Comparison of ENCODE assay signal across 8 mouse cellular contexts in genomic region chr10:75796731-75797516, GRCm38 (mm10). TPM values are rescaled to one million over a fixed set of nuclear protein-coding genes. Genes with fewer than 3 reads are reported as not detected.
DNase-seq lines count a peak whose midpoint lies in the region; ATAC-seq and TF ChIP-seq lines count a peak whose summit lies in the region.

No protein-coding gene starts in this region.

- H3K4me3 ChIP-seq in cerebellum, adult 2 months (replicated peaks; ENCODE audit: insufficient read depth, low read depth, low read length) = peak overlapping the region; percentile 53
- peak overlapping the region; percentile 56 for H3K4me3 ChIP-seq in forebrain, embryonic 10.5 days
- H3K4me3 ChIP-seq in midbrain, embryonic 10.5 days = peak overlapping the region; percentile 58

- peaks cover 4% of the 10 kb centered on the region for H3K4me1 ChIP-seq in cerebellum, adult 2 months (ENCODE audit: control insufficient read depth, insufficient read depth, low read length)
- peaks cover 32% of the 10 kb centered on the region for H3K4me1 ChIP-seq in forebrain, embryonic 10.5 days
- peaks cover 31% of the 10 kb centered on the region for H3K4me1 ChIP-seq in midbrain, embryonic 10.5 days

- DNase-seq in cerebellum, adult 2 months = peak in 1 of 2 experiments; percentile 19
- no peak for DNase-seq in forebrain, embryonic 10.5 days (ENCODE audit: extremely low spot score, low spot score)
- DNase-seq in kidney, postnatal 10 days = peak; percentile 26
- no peak for DNase-seq in midbrain, embryonic 10.5 days (ENCODE audit: low spot score)
- no peak for DNase-seq in thymus, postnatal 25 days
- no peak for DNase-seq in left cerebral cortex, adult 9 months (ENCODE audit: low spot score in 2 of 2)
- DNase-seq in B cell, adult 2 months = no peak

- no peaks in the 10 kb centered on the region for H3K36me3 ChIP-seq in forebrain, embryonic 10.5 days (replicated peaks)
- H3K36me3 ChIP-seq in midbrain, embryonic 10.5 days = no peaks in the 10 kb centered on the region

- no peaks in the 10 kb centered on the region for H3K27me3 ChIP-seq in cerebellum, adult 2 months (ENCODE audit: control insufficient read depth, insufficient read depth, low read length)
- peaks cover 39% of the 10 kb centered on the region for H3K27me3 ChIP-seq in forebrain, embryonic 10.5 days (ENCODE audit: poor library complexity, severe bottlenecking)
- H3K27me3 ChIP-seq in midbrain, embryonic 10.5 days (ENCODE audit: low read depth, poor library complexity, severe bottlenecking) = peaks cover 49% of the 10 kb centered on the region

- WGBS in cerebellum, adult 2 months = 54% methylated on average over 11 of the region's 11 CpGs
- 44% methylated on average over 11 of the region's 11 CpGs for WGBS in forebrain, embryonic 10.5 days
- 51% methylated on average over 11 of the region's 11 CpGs for WGBS in midbrain, embryonic 10.5 days

- TF ChIP-seq CTCF in cerebellum, adult 2 months (IDR thresholded peaks at IDR 0.05; ENCODE audit: borderline replicate concordance, insufficient read depth, low read depth, low read length) = no peak

- ATAC-seq in cerebellum, adult (ENCODE audit: insufficient number of reproducible peaks, low FRiP score, low TSS enrichment) = no peak

- H3K27ac ChIP-seq in cerebellum, adult 2 months (ENCODE audit: insufficient read depth, low read length) = no peak overlapping the region
- 0 out of 2 replicates have a peak overlapping the region, but pooled peaks have one; percentile 36 for H3K27ac ChIP-seq in forebrain, embryonic 10.5 days
- 0 out of 2 replicates have a peak overlapping the region, but pooled peaks have one; percentile 14 for H3K27ac ChIP-seq in midbrain, embryonic 10.5 days (replicated peaks)

- no peaks in the 10 kb centered on the region for H3K9me3 ChIP-seq in forebrain, embryonic 10.5 days
- no peaks in the 10 kb centered on the region for H3K9me3 ChIP-seq in midbrain, embryonic 10.5 days (replicated peaks)

- TF ChIP-seq POLR2A in cerebellum, adult 2 months (IDR thresholded peaks at IDR 0.05; ENCODE audit: borderline replicate concordance, insufficient read depth, low read length) = no peak

RNA-seq across cellular contexts. Expression of gene Gstt1, which starts 1.5 kb away (rescaled TPM):
- 37.6 and 40.1 TPM in 2 replicates for polyA plus RNA-seq in cerebellum, adult 2 months (2012; rRNA removed)
- polyA plus RNA-seq in forebrain, embryonic 10.5 days (2016; fragmentation: Nextera tagmentation; extraction: Ambion mirVana) = 3.8 and 4.4 TPM in 2 replicates
- polyA plus RNA-seq in midbrain, embryonic 10.5 days (2016; fragmentation: Nextera tagmentation; extraction: Ambion mirVana) = 3.0 and 4.7 TPM in 2 replicates

RNA-seq across cellular contexts. Expression of gene Gstt3, which starts 15.7 kb away (rescaled TPM):
- polyA plus RNA-seq in cerebellum, adult 2 months (2012; rRNA removed) = 8.5 and 8.7 TPM in 2 replicates
- polyA plus RNA-seq in forebrain, embryonic 10.5 days (2016; fragmentation: Nextera tagmentation; extraction: Ambion mirVana) = 1.1 and 1.9 TPM in 2 replicates
- polyA plus RNA-seq in midbrain, embryonic 10.5 days (2016; fragmentation: Nextera tagmentation; extraction: Ambion mirVana) = 0.97 and 1.00 TPM in 2 replicates

RNA-seq across cellular contexts. Expression of gene Gm20441, which starts 16.2 kb away (rescaled TPM):
- polyA plus RNA-seq in cerebellum, adult 2 months (2012; rRNA removed) = not detected in 2 replicates
- polyA plus RNA-seq in forebrain, embryonic 10.5 days (2016; fragmentation: Nextera tagmentation; extraction: Ambion mirVana) = not detected in 2 replicates
- not detected in 2 replicates for polyA plus RNA-seq in midbrain, embryonic 10.5 days (2016; fragmentation: Nextera tagmentation; extraction: Ambion mirVana)

RNA-seq across cellular contexts. Expression of gene Ddt, which starts 23.7 kb away (rescaled TPM):
- polyA plus RNA-seq in cerebellum, adult 2 months (2012; rRNA removed) = 146 and 151 TPM in 2 replicates
- 95.4 and 99.6 TPM in 2 replicates for polyA plus RNA-seq in forebrain, embryonic 10.5 days (2016; fragmentation: Nextera tagmentation; extraction: Ambion mirVana)
- 87.9 and 103 TPM in 2 replicates for polyA plus RNA-seq in midbrain, embryonic 10.5 days (2016; fragmentation: Nextera tagmentation; extraction: Ambion mirVana)

RNA-seq across cellular contexts. Expression of gene Gstt4, which starts 25.4 kb away (rescaled TPM):
- polyA plus RNA-seq in cerebellum, adult 2 months (2012; rRNA removed) = 0.14 TPM in 1 of 2 replicates, not detected in the other
- not detected in 2 replicates for polyA plus RNA-seq in forebrain, embryonic 10.5 days (2016; fragmentation: Nextera tagmentation; extraction: Ambion mirVana)
- not detected in 2 replicates for polyA plus RNA-seq in midbrain, embryonic 10.5 days (2016; fragmentation: Nextera tagmentation; extraction: Ambion mirVana)
